Mouse (Mus musculus) liver, embryonic 12.5 days (tissue): ENCODE data around the gene Trappc3. TPM values are rescaled to one million over a fixed set of nuclear protein-coding genes. Genes with fewer than 3 reads are reported as not detected.

Experiments
- ATAC-seq: fragments of 200-750 bp; cut with Nextera tagmentation; 2 replicates; pipeline ENCODE4 v1.8.0; 2017; ENCODE audit warnings: moderate number of reproducible peaks, mild to moderate bottlenecking, moderate library complexity
- H3K27ac ChIP-seq: fragments of 300-500 bp; sonication (generic); 2 replicates; pipeline ENCODE4 v1.5.1; 2016; ENCODE audit warnings: mild to moderate bottlenecking
- H3K27me3 ChIP-seq: fragments of 300-500 bp; sonication (generic); replicated peaks from 2 replicates; pipeline ENCODE4 v1.6.1; 2016; ENCODE audit warnings: mild to moderate bottlenecking, moderate library complexity
- H3K36me3 ChIP-seq: fragments of 300-500 bp; sonication (generic); 2 replicates; pipeline ENCODE4 v1.6.1; 2016; ENCODE audit warnings: mild to moderate bottlenecking, moderate library complexity
- H3K4me1 ChIP-seq: fragments of 300-500 bp; sonication (generic); 2 replicates; pipeline ENCODE4 v1.6.1; 2016
- H3K4me2 ChIP-seq: fragments of 300-500 bp; sonication (generic); 2 replicates; pipeline ENCODE4 v1.6.1; 2016; ENCODE audit warnings: mild to moderate bottlenecking, moderate library complexity
- H3K4me3 ChIP-seq: fragments of 300-500 bp; sonication (generic); 2 replicates; pipeline ENCODE4 v1.5.1; 2016; ENCODE audit warnings: mild to moderate bottlenecking, moderate library complexity
- H3K9ac ChIP-seq: fragments of 300-500 bp; sonication (generic); 2 replicates; pipeline ENCODE4 v1.6.1; 2016; ENCODE audit warnings: mild to moderate bottlenecking, moderate library complexity
- H3K9me3 ChIP-seq: fragments of 300-500 bp; sonication (generic); replicated peaks from 2 replicates; pipeline ENCODE4 v1.6.1; 2016; ENCODE audit warnings: mild to moderate bottlenecking, moderate library complexity
- WGBS: fragments of 180-500 bp; shearing (Covaris S2); methylation state at CpG from one replicate; pipeline ENCODE4 v1.1.7; 2016; ENCODE audit not compliant: insufficient replicate concordance; 5-methylcytosine and 5-hydroxymethylcytosine counted together
- polyA plus RNA-seq: library from polyadenylated mRNA; unstranded; fragments of >200 nt; fragmentation: Nextera tagmentation; extraction: Ambion mirVana; gene quantifications from 2 replicates; pipeline ENCODE4 v1.2.1, GENCODE M21; 2016

The Trappc3 gene
- polyA plus RNA-seq, 1 experiment from 2014 or later: 44.0 TPM

DNA sequence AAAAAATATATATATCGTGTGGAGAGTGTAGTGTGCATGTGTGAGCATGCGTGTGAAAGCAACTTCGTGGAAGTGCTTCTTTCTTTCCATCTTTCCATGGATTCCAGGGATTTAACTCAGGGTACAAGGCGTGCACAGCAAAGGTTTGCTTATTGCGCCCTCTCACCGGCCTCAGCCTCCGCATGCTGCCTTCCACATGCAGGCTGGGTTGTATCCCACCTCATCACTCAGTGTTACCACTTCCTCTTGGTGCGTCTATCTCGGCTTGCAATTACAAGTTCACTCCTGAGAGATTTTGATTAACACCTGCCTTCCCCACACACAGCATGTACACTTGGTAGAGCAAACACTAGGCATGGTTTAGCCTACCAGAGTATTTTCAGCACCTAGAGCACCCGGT is 26.9 kb upstream of the Trappc3 start:
- no peak overlapping the region for H3K4me3 ChIP-seq

DNA sequence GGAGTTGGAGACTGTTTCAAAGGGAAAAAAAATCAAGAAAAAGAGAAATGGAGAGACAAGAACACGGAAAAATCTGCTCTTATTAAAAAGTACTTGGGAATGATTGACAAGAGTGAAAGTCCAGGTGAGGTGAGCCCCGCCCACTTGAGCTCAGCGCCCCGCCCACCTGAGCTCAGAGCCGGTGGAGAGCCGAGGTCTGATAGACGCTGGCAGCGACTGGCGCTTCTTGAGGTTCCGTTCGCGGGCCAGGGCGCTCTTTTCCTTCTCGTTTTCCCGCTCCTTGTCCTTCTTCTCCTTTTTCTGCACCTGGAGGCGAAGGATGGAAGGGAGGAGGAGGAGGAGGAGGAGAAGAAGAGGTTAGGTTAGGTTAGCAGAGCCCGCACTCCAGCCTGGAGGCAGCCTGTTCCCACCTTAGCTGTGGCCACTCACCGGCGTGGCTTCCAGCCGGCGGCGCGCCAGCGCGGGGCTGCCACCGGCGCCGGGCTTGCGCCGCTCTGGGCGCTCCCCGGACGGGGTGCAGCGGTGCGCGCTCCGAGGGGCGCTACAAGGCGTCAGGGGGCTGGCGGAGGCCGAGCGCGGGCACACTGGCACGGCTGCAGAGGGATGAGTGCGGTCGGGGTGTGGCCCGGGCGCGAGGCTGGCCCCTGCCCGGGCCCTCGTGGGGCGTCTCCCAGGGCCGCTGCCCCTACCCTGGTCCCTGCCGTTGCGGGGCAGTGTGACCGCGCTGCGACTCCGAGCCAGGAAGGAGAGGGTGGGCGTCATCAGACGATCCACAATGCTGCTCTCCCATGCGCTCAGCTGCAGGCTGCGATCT is 25.5 kb upstream of the Trappc3 start:
- no peak overlapping the region for H3K9ac ChIP-seq

More for the DNA sequence above, 26.9 kb upstream of the Trappc3 start:
- Histone ChIP-seq H3K9ac (no peak overlapping the region), H3K36me3 (peaks cover 92% of the 10 kb centered on the region), H3K27ac (no peak overlapping the region), H3K9me3 (no peaks in the 10 kb centered on the region), H3K4me2 (no peak overlapping the region), H3K4me1 (peaks cover 6% of the 10 kb centered on the region), H3K27me3 (no peaks in the 10 kb centered on the region)
- WGBS: 58% methylated on average over 10 of the region's 10 CpGs
- ATAC-seq: no peak

DNA sequence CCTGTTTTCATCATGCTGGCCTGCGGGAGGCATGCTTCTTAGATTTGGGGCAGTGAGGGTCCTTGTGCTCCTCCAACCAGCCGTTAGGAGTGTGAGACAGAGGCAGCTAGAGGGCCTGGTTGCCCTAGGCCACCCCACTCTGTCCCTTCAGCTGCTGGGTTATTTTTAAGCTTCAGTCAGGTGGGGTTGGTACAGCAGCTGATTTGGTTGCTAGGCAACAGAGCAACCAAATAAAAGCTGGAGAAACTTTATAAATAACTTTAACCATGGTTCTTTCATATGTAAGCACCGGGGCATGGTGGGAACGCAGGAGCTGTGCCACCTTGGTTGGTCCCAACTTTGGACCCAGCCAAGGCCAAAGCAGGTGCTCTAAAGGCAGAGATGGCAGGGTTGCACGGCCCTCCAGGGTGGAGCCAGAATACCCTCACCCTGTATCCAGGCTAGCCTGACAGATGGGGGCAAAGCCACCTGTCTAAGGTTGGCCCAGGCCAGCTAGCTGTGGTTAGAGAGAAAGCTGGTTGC is 24.3 kb upstream of the Trappc3 start:
- Histone ChIP-seq H3K9me3 (no peaks in the 10 kb centered on the region), H3K4me3 (no peak overlapping the region), H3K27ac (no peak overlapping the region), H3K4me2 (no peak overlapping the region), H3K9ac (no peak overlapping the region), H3K36me3 (peaks cover 90% of the 10 kb centered on the region), H3K27me3 (no peaks in the 10 kb centered on the region), H3K4me1 (peaks cover 6% of the 10 kb centered on the region)
- 82% methylated on average over 5 of the region's 5 CpGs for WGBS
- no peak for ATAC-seq

More for the DNA sequence above, 25.5 kb upstream of the Trappc3 start:
- H3K4me2 ChIP-seq: no peak overlapping the region
- peaks cover 6% of the 10 kb centered on the region for H3K4me1 ChIP-seq
- H3K36me3 ChIP-seq: peaks cover 95% of the 10 kb centered on the region
- H3K27me3 ChIP-seq: no peaks in the 10 kb centered on the region
- 75% methylated on average over 63 of the region's 63 CpGs for WGBS
- no peak overlapping the region for H3K27ac ChIP-seq
- no peak for ATAC-seq
- H3K4me3 ChIP-seq: no peak overlapping the region
- H3K9me3 ChIP-seq: no peaks in the 10 kb centered on the region

DNA sequence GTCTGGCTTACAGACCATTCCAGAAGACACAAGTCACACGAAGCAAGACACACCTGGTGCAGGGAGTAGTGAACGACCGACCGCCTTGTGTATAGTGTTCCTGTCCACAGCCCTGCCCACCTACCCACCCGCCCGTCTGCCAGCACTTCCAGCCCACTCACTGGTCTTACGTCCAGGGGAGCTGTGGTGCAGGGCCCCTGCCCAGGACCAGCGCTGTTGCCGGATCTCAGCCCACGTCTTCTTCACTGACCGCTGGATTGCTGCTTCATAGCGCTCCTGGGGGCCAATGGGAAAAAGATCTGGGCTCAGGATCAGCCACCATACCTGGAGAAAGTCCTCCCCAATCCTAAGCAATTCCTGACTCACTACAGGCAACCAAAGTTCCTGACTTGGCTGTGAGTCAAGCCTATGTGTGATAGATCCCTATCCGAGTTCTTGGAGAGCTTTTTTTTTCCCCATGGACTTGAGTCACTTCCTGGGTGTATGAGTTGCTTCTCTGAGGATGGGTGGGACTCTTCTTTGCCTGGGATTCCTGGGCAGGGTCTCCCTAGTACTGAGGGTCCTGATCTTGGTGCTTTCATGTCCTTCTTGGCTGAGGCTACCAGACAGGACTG is 22.2 kb upstream of the Trappc3 start:
- Histone ChIP-seq H3K4me1 (no peaks in the 10 kb centered on the region), H3K9ac (no peak overlapping the region), H3K9me3 (no peaks in the 10 kb centered on the region), H3K36me3 (peaks cover 68% of the 10 kb centered on the region), H3K27ac (no peak overlapping the region), H3K4me2 (no peak overlapping the region), H3K4me3 (no peak overlapping the region), H3K27me3 (no peaks in the 10 kb centered on the region)
- ATAC-seq: no peak
- 85% methylated on average over 13 of the region's 13 CpGs for WGBS

DNA sequence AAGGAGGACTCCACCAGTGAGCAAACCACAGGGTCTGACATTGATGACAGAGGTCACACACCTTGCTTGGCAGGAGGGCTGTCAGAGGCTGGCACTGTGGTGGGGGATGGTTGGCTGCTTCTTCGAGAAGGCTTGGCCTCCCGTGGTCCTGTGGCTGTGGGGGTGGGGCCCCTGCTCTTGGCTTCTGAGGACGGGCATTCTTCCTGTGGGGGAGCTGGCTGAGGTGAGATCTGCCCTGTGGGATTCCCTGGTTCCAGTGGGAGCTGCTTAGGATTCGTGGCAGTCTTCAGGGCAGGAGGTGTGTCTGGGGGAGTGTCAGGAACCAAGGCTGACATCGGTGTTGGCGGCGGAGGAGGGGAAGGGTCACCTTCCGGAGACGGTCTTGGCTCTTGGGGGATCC is 20.2 kb upstream of the Trappc3 start:
- H3K27me3 ChIP-seq: no peaks in the 10 kb centered on the region
- ATAC-seq: no peak
- 60% methylated on average over 9 of the region's 9 CpGs for WGBS
- H3K4me1 ChIP-seq: no peaks in the 10 kb centered on the region
- H3K9me3 ChIP-seq: no peaks in the 10 kb centered on the region
- H3K27ac ChIP-seq: no peak overlapping the region
- no peak overlapping the region for H3K4me3 ChIP-seq
- no peak overlapping the region for H3K9ac ChIP-seq
- no peak overlapping the region for H3K4me2 ChIP-seq
- H3K36me3 ChIP-seq: peaks cover 48% of the 10 kb centered on the region

DNA sequence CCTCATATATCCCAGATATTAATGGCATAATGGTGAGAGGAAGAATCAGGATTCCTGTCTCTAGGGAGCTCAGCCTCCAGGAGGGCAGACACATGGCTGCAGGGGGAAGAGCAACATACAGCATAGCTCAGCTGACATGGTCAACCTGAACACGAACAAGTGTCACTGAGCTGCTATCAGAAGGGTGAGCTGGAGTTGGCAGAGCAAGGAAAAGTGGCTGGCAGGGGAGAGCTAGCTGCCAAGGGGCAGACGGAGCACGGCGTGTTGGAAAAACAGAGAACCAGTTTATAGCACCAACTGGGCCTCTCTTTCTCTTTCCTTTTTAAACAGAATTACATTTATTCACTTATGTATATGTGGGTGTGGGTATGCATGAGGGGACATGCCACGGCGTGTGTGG is 19.6 kb upstream of the Trappc3 start:
- H3K4me2 ChIP-seq: no peak overlapping the region
- H3K4me1 ChIP-seq: no peaks in the 10 kb centered on the region
- WGBS: 75% methylated on average over 6 of the region's 6 CpGs
- no peak for ATAC-seq
- no peak overlapping the region for H3K4me3 ChIP-seq
- peaks cover 46% of the 10 kb centered on the region for H3K36me3 ChIP-seq
- no peak overlapping the region for H3K9ac ChIP-seq
- no peak overlapping the region for H3K27ac ChIP-seq
- no peaks in the 10 kb centered on the region for H3K9me3 ChIP-seq
- no peaks in the 10 kb centered on the region for H3K27me3 ChIP-seq

DNA sequence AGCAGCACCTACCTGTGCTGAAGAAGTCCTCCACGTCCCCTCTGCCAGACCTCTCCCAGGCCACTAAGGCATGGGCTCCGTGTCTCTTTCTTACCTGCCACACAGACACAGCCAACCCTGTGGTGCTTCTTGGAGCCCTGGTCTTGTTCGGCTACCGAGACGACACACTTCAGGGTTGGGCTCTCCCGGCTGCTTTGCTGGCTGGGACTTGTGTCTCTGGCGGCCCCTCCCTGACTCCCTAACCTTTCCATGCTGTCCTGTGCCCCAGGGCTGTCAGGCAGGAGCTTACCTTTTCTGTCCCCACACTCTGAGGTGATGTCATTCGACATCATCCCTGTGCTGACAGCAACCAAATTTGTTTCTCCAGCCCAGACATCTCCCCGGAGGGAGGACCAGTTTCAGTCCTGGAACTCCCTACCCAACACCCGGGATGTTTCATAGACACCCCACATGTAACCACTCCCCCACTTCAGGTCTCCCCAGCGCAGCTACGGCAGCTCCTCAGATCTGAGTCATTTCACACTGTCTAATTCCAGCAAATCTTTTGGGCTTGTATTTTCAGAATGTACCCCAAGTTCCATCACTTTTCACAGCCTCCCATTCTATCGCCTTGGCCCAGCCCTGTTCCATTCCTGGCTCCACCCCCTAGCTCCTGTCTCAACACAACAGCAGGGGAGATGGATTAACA is 15.8 kb upstream of the Trappc3 start:
- Histone ChIP-seq H3K4me3 (no peak overlapping the region), H3K27me3 (no peaks in the 10 kb centered on the region), H3K9ac (no peak overlapping the region), H3K4me1 (peaks cover 9% of the 10 kb centered on the region), H3K4me2 (no peak overlapping the region), H3K9me3 (no peaks in the 10 kb centered on the region), H3K36me3 (peaks cover 21% of the 10 kb centered on the region), H3K27ac (no peak overlapping the region)
- no peak for ATAC-seq
- WGBS: 81% methylated on average over 13 of the region's 13 CpGs

DNA sequence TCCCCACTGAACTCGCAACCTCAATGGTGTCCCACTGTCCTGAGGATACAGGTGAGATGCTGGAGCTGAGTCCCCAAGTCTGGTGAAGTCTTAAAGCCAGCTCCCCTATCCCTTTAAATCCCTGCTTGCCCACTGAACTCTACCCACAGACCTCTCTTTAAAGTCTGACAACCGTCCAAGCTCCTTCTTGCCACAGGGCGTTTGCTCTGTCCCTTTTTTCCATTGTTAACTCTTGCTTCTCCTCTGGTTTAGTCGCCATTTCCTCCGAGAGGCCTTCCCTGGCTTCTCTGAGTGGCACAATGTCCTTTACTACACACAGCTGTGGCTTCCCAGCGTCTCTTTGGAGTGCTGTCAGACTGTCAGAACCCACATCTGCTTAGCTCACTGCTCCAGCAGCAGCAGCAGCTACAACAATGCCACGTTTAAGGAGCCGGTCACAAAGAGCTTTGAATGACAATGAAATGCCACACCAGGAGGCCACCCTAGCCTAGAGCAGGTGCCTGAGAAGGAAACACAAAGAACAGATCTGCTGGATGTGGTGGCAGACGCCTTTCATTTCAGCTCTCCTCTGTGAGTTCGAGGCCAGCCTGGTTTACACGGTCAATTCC is 13.8 kb upstream of the Trappc3 start:
- H3K36me3 ChIP-seq: peaks cover 12% of the 10 kb centered on the region; the same call in 1 of the 2 replicates
- ATAC-seq: no peak
- no peak overlapping the region for H3K9ac ChIP-seq
- no peak overlapping the region for H3K4me3 ChIP-seq
- H3K4me1 ChIP-seq: peaks cover 25% of the 10 kb centered on the region
- no peaks in the 10 kb centered on the region for H3K27me3 ChIP-seq
- H3K4me2 ChIP-seq: no peak overlapping the region
- WGBS: 49% methylated on average over 11 of the region's 11 CpGs
- no peaks in the 10 kb centered on the region for H3K9me3 ChIP-seq
- H3K27ac ChIP-seq: no peak overlapping the region

DNA sequence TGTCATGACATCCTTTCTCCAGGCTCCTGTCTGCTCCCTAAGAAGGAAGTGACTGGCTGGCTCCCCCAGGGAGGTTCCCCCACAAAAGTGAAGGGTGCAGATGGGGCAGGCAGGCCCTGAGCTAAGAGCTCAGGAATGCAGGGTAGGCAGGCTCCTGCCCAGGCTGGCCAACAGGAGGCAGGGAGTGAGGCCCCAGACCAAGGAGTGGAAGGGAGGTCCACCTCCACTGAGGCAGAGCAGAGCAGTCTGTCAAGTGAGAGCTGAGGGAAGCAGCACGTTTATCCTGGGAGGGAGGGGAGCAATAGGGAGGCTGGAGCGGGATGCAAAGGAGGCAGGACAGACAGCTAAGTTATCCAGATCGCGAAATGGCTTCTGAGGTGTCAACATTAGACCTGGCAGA is 11.5 kb upstream of the Trappc3 start:
- H3K27ac ChIP-seq: 0 out of 2 replicates have a peak overlapping the region, but pooled peaks have one; percentile 48
- no peak overlapping the region for H3K9ac ChIP-seq
- peaks cover 12% of the 10 kb centered on the region; the same call in 1 of the 2 replicates for H3K36me3 ChIP-seq
- H3K27me3 ChIP-seq: peaks cover 8% of the 10 kb centered on the region; the same call in 1 of the 2 replicates
- 56% methylated on average over 4 of the region's 4 CpGs for WGBS
- no peaks in the 10 kb centered on the region for H3K9me3 ChIP-seq
- no peak overlapping the region for H3K4me3 ChIP-seq
- no peak overlapping the region for H3K4me2 ChIP-seq
- no peak for ATAC-seq
- H3K4me1 ChIP-seq: peaks cover 46% of the 10 kb centered on the region

DNA sequence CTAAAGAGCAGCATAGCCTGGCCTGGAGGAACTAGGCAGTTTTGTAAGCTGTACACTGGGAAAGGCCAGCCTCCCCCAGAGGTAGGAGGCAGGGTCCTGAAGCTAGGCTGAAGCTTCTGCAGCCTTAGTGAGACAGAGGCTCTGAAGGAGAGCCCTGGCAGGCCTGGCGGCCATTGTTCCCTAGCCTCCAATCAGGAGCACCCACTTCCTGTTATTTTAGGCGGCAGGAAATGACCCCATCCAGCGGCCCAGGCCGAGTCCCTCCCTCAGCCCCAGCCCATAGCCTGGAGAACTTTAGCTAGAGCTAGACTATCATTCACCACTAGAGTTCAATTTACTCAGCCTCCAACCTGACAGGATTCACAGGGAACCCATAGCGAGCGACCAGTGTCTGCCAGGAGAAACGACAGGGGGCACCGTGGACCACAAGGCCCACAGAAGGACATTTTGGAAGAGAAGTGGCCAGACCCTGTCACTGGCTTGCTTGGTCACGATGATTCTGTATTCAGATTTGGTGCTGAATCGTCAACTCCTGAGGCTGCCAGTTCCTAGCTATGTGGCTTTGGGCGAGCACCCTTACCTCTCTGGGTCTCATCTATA is 10.4 kb upstream of the Trappc3 start:
- Histone ChIP-seq H3K4me2 (peak overlapping the region; percentile 14), H3K4me3 (no peak overlapping the region), H3K27me3 (peaks cover 9% of the 10 kb centered on the region), H3K9ac (0 out of 2 replicates have a peak overlapping the region, but pooled peaks have one; percentile 12), H3K9me3 (no peaks in the 10 kb centered on the region), H3K4me1 (peaks cover 56% of the 10 kb centered on the region), H3K36me3 (peaks cover 12% of the 10 kb centered on the region; the same call in 1 of the 2 replicates), H3K27ac (peak overlapping the region; percentile 48)
- no peak for ATAC-seq
- 33% methylated on average over 11 of the region's 11 CpGs for WGBS
